Mouse (Mus musculus) R1 (cell line): ENCODE measurements around the gene Ganc.

Experiments used
- DNase-seq: peaks from one replicate; pipeline ENCODE4 v3.0.0-alpha.2; 2018; ENCODE audit warnings: low read depth, low spot score

Ganc gene

GRCm38 (mm10) chr2:120403653-120403985, at the start of gene Ganc:
Ganc (plus strand) TSS chr2:120403896.
- peak; percentile 90 for DNase-seq

- no peak for DNase-seq
Measured at GRCm38 (mm10) chr2:120360425-120360824, 43.3 kb upstream of the Ganc start.

- DNase-seq = no peak
Measured at GRCm38 (mm10) chr2:120366501-120366900, 37.2 kb upstream of the Ganc start.

GRCm38 (mm10) chr2:120367416-120368207, 36.1 kb upstream of the Ganc start:
- DNase-seq = no peak

GRCm38 (mm10) chr2:120373858-120374257, 29.8 kb upstream of the Ganc start:
- DNase-seq = no peak

- DNase-seq = no peak
Measured at GRCm38 (mm10) chr2:120386264-120386663, 17.4 kb upstream of the Ganc start.

- DNase-seq = no peak
Measured at GRCm38 (mm10) chr2:120387291-120387690, 16.4 kb upstream of the Ganc start.

- no peak for DNase-seq
Measured at GRCm38 (mm10) chr2:120389376-120389775, 14.3 kb upstream of the Ganc start.

GRCm38 (mm10) chr2:120390934-120391333, 12.8 kb upstream of the Ganc start:
- no peak for DNase-seq

GRCm38 (mm10) chr2:120392406-120392805, 11.3 kb upstream of the Ganc start:
- peak; percentile 57 for DNase-seq

GRCm38 (mm10) chr2:120397951-120398350, 5.7 kb upstream of the Ganc start:
- no peak for DNase-seq

GRCm38 (mm10) chr2:120402813-120403212, 883 bp upstream of the Ganc start:
- DNase-seq = peak; percentile 20

- DNase-seq = peak; percentile 98
Measured at GRCm38 (mm10) chr2:120403986-120404822, 508 bp downstream of the Ganc start, which contains the start of gene Tmem87a. Tmem87a (minus strand) TSS chr2:120404113.

GRCm38 (mm10) chr2:120404823-120405765, 1.4 kb downstream of the Ganc start:
- DNase-seq = no peak

GRCm38 (mm10) chr2:120411096-120411628, 7.5 kb downstream of the Ganc start:
- DNase-seq = no peak

GRCm38 (mm10) chr2:120414113-120414512, 10.4 kb downstream of the Ganc start:
- no peak for DNase-seq

GRCm38 (mm10) chr2:120414738-120415414, 11.2 kb downstream of the Ganc start:
- no peak for DNase-seq

GRCm38 (mm10) chr2:120424386-120424785, 20.7 kb downstream of the Ganc start:
- no peak for DNase-seq

GRCm38 (mm10) chr2:120444486-120444885, 40.8 kb downstream of the Ganc start:
- no peak for DNase-seq

GRCm38 (mm10) chr2:120446373-120446772, 42.7 kb downstream of the Ganc start:
- no peak for DNase-seq

- no peak for DNase-seq
Measured at GRCm38 (mm10) chr2:120447306-120447705, 43.6 kb downstream of the Ganc start.
